In genomic region chr5:100430966-100431365, GRCm38 (mm10) we compare ENCODE assay signal across 13 mouse cellular contexts. TPM values are rescaled to one million over a fixed set of nuclear protein-coding genes. Genes with fewer than 3 reads are reported as not detected.
DNase-seq lines count a peak whose midpoint lies in the region; ATAC-seq and TF ChIP-seq lines count a peak whose summit lies in the region.
"Had no signal": no experiment of that assay in that cellular context is flagged by ENCODE, and none has a peak within 500 bp of the region (broad histone marks: within the 10 kb centered on the region; RNA-seq: fewer than 3 reads in every experiment).

No protein-coding gene starts in this region.

- DNase-seq in testis, postnatal 14 days (ENCODE audit: low spot score), result no peak
- no peak for DNase-seq in ovary, postnatal 14 days (ENCODE audit: low spot score)
- DNase-seq in kidney, adult 2 months, result no peak
- DNase-seq: adrenal gland, adult 2 months; cerebellum, adult 9-11 months; heart, postnatal 4 days; right cerebral cortex, postnatal 14 days had no signal

- H3K36me3 ChIP-seq in heart, embryonic 14.5 days (ENCODE audit: control insufficient read depth, insufficient read depth, low read length), result peaks cover 23% of the 10 kb centered on the region
- H3K36me3 ChIP-seq in heart, embryonic 12.5 days, result peaks cover 22% of the 10 kb centered on the region
- no peaks in the 10 kb centered on the region; the same call in 1 of the 2 replicates for H3K36me3 ChIP-seq in testis, adult 2 months (ENCODE audit: control insufficient read depth, insufficient read depth, low read length)
- peaks cover 23% of the 10 kb centered on the region for H3K36me3 ChIP-seq in limb, embryonic 12.5 days
- H3K36me3 ChIP-seq in kidney, adult 2 months (ENCODE audit: control insufficient read depth, insufficient read depth, low read length), result no peaks in the 10 kb centered on the region; the same call in 1 of the 2 replicates

- H3K4me3 ChIP-seq in heart, embryonic 14.5 days (ENCODE audit: control insufficient read depth in 1 of 2, insufficient read depth in 1 of 2, low read depth in 1 of 2, low read length in 2 of 2), result no peak overlapping the region
- no peak overlapping the region for H3K4me3 ChIP-seq in heart, embryonic 12.5 days
- peak overlapping the region; percentile 1; the same call in 1 of the 2 replicates for H3K4me3 ChIP-seq in testis, adult 2 months (ENCODE audit: control insufficient read depth, low read depth, low read length)
- no peak overlapping the region for H3K4me3 ChIP-seq in limb, embryonic 12.5 days (replicated peaks)
- H3K4me3 ChIP-seq in kidney, adult 2 months (ENCODE audit: insufficient read depth, low read depth, low read length), result no peak overlapping the region

- H3K9ac ChIP-seq in heart, embryonic 14.5 days (ENCODE audit: low read length), result no peak overlapping the region
- no peak overlapping the region for H3K9ac ChIP-seq in heart, embryonic 12.5 days
- 0 out of 2 replicates have a peak overlapping the region, but pooled peaks have one; percentile 82 for H3K9ac ChIP-seq in limb, embryonic 12.5 days (replicated peaks)

- H3K4me2 ChIP-seq in heart, embryonic 14.5 days (ENCODE audit: low read length), result peak overlapping the region; percentile 86; the same call in 1 of the 2 replicates
- H3K4me2 ChIP-seq in heart, embryonic 12.5 days, result no peak overlapping the region
- 0 out of 2 replicates have a peak overlapping the region, but pooled peaks have one; percentile 94 for H3K4me2 ChIP-seq in limb, embryonic 12.5 days

- TF ChIP-seq POLR2A in testis, adult 2 months (IDR thresholded peaks at IDR 0.05; ENCODE audit: control insufficient read depth, low read depth, low read length), result no peak
- no peak for TF ChIP-seq POLR2A in kidney, adult 2 months (IDR thresholded peaks at IDR 0.05; ENCODE audit: low read depth, low read length)

- ATAC-seq in heart, embryonic 14.5 days (ENCODE audit: insufficient number of reproducible peaks, insufficient read depth, low FRiP score, low read depth), result no peak
- ATAC-seq in heart, embryonic 12.5 days (ENCODE audit: insufficient number of reproducible peaks, low FRiP score), result no peak
- no peak for ATAC-seq in limb, embryonic 12.5 days (ENCODE audit: insufficient number of reproducible peaks, insufficient read depth, low FRiP score, low TSS enrichment, low read depth)
- no peak for ATAC-seq in megakaryocyte progenitor cell, adult 5-6 weeks (replicated peaks; ENCODE audit: poor library complexity)
- ATAC-seq: lung, postnatal 0 days had no signal

- H3K27ac ChIP-seq in heart, embryonic 14.5 days (replicated peaks in 1 of 2; ENCODE audit: control insufficient read depth in 1 of 2, insufficient read depth in 1 of 2, low read depth in 2 of 2, low read length in 2 of 2), result no peak overlapping the region
- no peak overlapping the region for H3K27ac ChIP-seq in heart, embryonic 12.5 days (ENCODE audit: poor library complexity, severe bottlenecking)
- no peak overlapping the region for H3K27ac ChIP-seq in testis, adult 2 months (ENCODE audit: control insufficient read depth, insufficient read depth, low read depth, low read length)
- H3K27ac ChIP-seq in limb, embryonic 12.5 days, result no peak overlapping the region
- H3K27ac ChIP-seq in kidney, adult 2 months (ENCODE audit: insufficient read depth, low read depth, low read length), result no peak overlapping the region

- H3K4me1 ChIP-seq in heart, embryonic 14.5 days (ENCODE audit: control insufficient read depth in 2 of 2, insufficient read depth in 2 of 2, low read length in 2 of 2), result peaks cover 4 to 31% of the 10 kb centered on the region in 2 experiments
- H3K4me1 ChIP-seq in heart, embryonic 12.5 days (replicated peaks), result peaks cover 35% of the 10 kb centered on the region
- peaks cover 2% of the 10 kb centered on the region for H3K4me1 ChIP-seq in testis, adult 2 months (ENCODE audit: control insufficient read depth, insufficient read depth, low read length)
- peaks cover 33% of the 10 kb centered on the region for H3K4me1 ChIP-seq in limb, embryonic 12.5 days (replicated peaks)
- peaks cover 12% of the 10 kb centered on the region; the same call in 1 of the 2 replicates for H3K4me1 ChIP-seq in kidney, adult 2 months (ENCODE audit: control insufficient read depth, insufficient read depth, low read length)

- no peaks in the 10 kb centered on the region for H3K9me3 ChIP-seq in heart, embryonic 14.5 days (ENCODE audit: control insufficient read depth, low read length)
- H3K9me3 ChIP-seq in heart, embryonic 12.5 days (replicated peaks), result no peaks in the 10 kb centered on the region
- H3K9me3 ChIP-seq in limb, embryonic 12.5 days, result no peaks in the 10 kb centered on the region

- 78% methylated on average over 2 of the region's 2 CpGs for WGBS in heart, embryonic 14.5 days
- WGBS in heart, embryonic 12.5 days, result 77% methylated on average over 2 of the region's 2 CpGs
- WGBS in limb, embryonic 12.5 days, result 26% methylated on average over 2 of the region's 2 CpGs
- WGBS in kidney, adult 2 months, result 56% methylated on average over 2 of the region's 2 CpGs

- TF ChIP-seq CTCF in testis, adult 2 months (IDR thresholded peaks at IDR 0.05; ENCODE audit: control insufficient read depth, insufficient read depth, insufficient replicate concordance, low read depth, low read length), result no peak
- no peak for TF ChIP-seq CTCF in kidney, adult 2 months (conservative IDR thresholded peaks at IDR 0.05; ENCODE audit: insufficient read depth, insufficient read length, low read depth, low read length)

- no peaks in the 10 kb centered on the region for H3K27me3 ChIP-seq in heart, embryonic 14.5 days (ENCODE audit: control insufficient read depth, insufficient read depth, low read length)
- H3K27me3 ChIP-seq in heart, embryonic 12.5 days (replicated peaks), result no peaks in the 10 kb centered on the region
- H3K27me3 ChIP-seq in testis, adult 2 months (ENCODE audit: control insufficient read depth, insufficient read depth, low read length), result no peaks in the 10 kb centered on the region
- no peaks in the 10 kb centered on the region for H3K27me3 ChIP-seq in limb, embryonic 12.5 days
- no peaks in the 10 kb centered on the region for H3K27me3 ChIP-seq in kidney, adult 2 months (replicated peaks; ENCODE audit: control insufficient read depth, insufficient read depth, low read length)

RNA-seq across cellular contexts. Expression of gene Sec31a, which starts 14.9 kb away (rescaled TPM):
- polyA plus RNA-seq in heart, embryonic 14.5 days (2014; fragmentation: Nextera tagmentation; extraction: Ambion mirVana), result 139 and 148 TPM in 2 replicates
- 171 and 177 TPM in 2 replicates for polyA plus RNA-seq in heart, embryonic 12.5 days (2016; fragmentation: Nextera tagmentation; extraction: Ambion mirVana)
- 188 and 194 TPM in 2 replicates for polyA plus RNA-seq in testis, adult 2 months (2012; rRNA removed)
- polyA plus RNA-seq in limb, embryonic 12.5 days (2016; fragmentation: Nextera tagmentation; extraction: Ambion mirVana), result 136 and 141 TPM in 2 replicates
- 158 and 166 TPM in 2 replicates for total RNA-seq in megakaryocyte progenitor cell, adult 5-6 weeks (2015)
- total RNA-seq in megakaryocyte progenitor cell, adult 5-6 weeks (2017), result 125 and 137 TPM in 2 replicates
- 244 and 248 TPM in 2 replicates for polyA plus RNA-seq in kidney, adult 2 months (2012; rRNA removed)
